Mouse (Mus musculus): ENCODE measurements at regions not wholly inside any gene's neighbourhood (a gene's known extent, or its start where the extent isn't known, plus 50 kb on each side); places are given as distances from the start of the nearest gene placed in this dataset.

DNA sequence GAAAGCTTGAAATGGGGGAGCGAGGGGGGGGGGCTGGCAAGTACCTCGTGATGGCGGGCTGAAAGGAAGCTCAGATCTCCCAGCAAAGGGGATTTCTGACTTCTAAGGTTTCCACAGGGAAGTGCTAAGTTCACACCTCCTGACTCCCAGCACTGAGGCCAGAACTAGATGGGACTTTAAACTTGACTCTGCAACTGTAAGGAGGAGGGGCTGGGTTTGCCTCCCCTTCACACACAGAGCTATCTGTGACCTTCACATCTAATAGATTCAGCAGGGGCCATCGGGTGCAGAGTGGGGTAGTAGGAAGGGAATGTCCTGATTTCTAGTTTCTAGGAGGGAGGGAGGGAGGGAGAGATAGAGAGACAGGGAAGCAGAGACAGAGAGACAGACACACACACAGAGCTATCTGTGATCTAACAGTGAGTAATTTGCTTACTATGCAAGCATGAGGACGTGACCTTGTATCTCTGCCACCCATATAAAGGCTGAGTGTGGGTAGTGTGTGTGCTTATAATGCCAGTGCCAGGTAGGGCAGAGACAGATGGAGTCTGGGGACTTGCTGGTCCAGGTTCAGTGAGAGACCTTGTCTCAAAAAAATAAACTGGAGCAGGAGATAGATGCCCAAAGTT lies 125.2 kb upstream of the Shb start:
- H3K27me3 ChIP-seq (ENCODE audit: control insufficient read depth, insufficient read depth, low read depth, low read length): no peaks in the 10 kb centered on the region

DNA sequence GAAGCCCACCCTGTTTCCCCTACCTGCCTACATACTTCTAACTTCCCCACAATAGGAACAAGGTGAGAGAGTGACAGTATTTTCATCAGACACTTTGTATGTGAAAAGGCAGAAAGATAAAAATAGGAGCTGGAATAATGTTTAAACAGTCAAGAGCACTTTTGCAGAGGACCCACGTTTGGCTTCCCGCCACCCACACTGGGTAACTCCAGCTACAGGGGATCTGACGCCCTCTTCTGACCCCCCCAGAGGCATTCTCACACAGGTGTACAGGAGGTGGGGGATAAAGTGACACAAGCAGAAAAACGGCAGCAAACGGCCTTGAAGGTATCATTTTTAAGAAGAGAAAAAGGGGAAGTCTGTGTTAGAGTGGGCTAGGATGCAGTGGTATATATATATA lies 123.5 kb upstream of the Shb start:
- Histone ChIP-seq H3K36me3 (ENCODE audit: control insufficient read depth, insufficient read depth, low read length) (no peaks in the 10 kb centered on the region), H3K27me3 (ENCODE audit: control insufficient read depth, insufficient read depth, low read depth, low read length) (no peaks in the 10 kb centered on the region), H3K4me2 (ENCODE audit: low read depth, low read length) (peak overlapping the region; percentile 21; the same call in 1 of the 2 replicates), H3K4me3 (ENCODE audit: low read length) (no peak overlapping the region), H3K9me3 (ENCODE audit: control insufficient read depth, low read length) (no peaks in the 10 kb centered on the region), H3K27ac (ENCODE audit: low read length) (no peak overlapping the region), H3K4me1 (replicated peaks; ENCODE audit: control insufficient read depth, insufficient read depth, low read length) (peaks cover 10% of the 10 kb centered on the region; the same call in 1 of the 2 replicates), H3K9ac (ENCODE audit: low read length) (no peak overlapping the region)
- 34% methylated on average over 5 of the region's 5 CpGs for WGBS
- ATAC-seq (ENCODE audit: low read depth): peak; percentile 55; the same call in 1 of the 2 replicates

More for the DNA sequence above, 125.2 kb upstream of the Shb start:
- no peak for ATAC-seq (ENCODE audit: low read depth)
- no peak overlapping the region for H3K4me2 ChIP-seq (ENCODE audit: low read depth, low read length)
- no peak overlapping the region for H3K4me3 ChIP-seq (ENCODE audit: low read length)
- no peaks in the 10 kb centered on the region for H3K9me3 ChIP-seq (ENCODE audit: control insufficient read depth, low read length)
- no peaks in the 10 kb centered on the region for H3K36me3 ChIP-seq (ENCODE audit: control insufficient read depth, insufficient read depth, low read length)
- WGBS: 23% methylated on average over 5 of the region's 5 CpGs
- H3K27ac ChIP-seq (ENCODE audit: low read length): no peak overlapping the region
- no peak overlapping the region for H3K9ac ChIP-seq (ENCODE audit: low read length)
- peaks cover 10% of the 10 kb centered on the region; the same call in 1 of the 2 replicates for H3K4me1 ChIP-seq (replicated peaks; ENCODE audit: control insufficient read depth, insufficient read depth, low read length)

DNA sequence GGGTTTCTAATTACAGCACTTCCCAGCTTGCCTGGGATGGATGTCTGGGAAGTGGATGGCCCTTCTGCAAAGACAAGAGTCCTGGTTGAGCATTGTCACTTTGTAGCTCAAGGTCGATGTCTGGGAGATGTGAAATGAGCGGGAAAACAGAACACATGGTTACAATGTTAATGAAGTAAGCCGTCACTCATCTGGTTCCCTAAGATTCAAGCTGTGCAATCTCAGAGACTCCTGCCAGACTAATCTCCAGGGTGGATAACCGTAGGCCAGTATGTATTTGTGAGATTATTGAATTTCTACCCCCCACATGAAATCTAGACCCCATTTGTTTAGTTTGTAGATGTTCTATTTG lies 122.5 kb upstream of the Shb start:
- Histone ChIP-seq H3K4me2 (ENCODE audit: low read depth, low read length) (peak overlapping the region; percentile 40), H3K9me3 (ENCODE audit: control insufficient read depth, low read length) (no peaks in the 10 kb centered on the region), H3K4me1 (replicated peaks; ENCODE audit: control insufficient read depth, insufficient read depth, low read length) (peaks cover 10% of the 10 kb centered on the region; the same call in 1 of the 2 replicates), H3K27ac (ENCODE audit: low read length) (peak overlapping the region; percentile 36; the same call in 1 of the 2 replicates), H3K27me3 (ENCODE audit: control insufficient read depth, insufficient read depth, low read depth, low read length) (no peaks in the 10 kb centered on the region), H3K4me3 (ENCODE audit: low read length) (no peak overlapping the region), H3K36me3 (ENCODE audit: control insufficient read depth, insufficient read depth, low read length) (no peaks in the 10 kb centered on the region), H3K9ac (ENCODE audit: low read length) (no peak overlapping the region)
- 0 out of 2 replicates have a peak, but pooled peaks have one; percentile 2 for ATAC-seq (ENCODE audit: low read depth)
- WGBS: 19% methylated on average over 4 of the region's 4 CpGs

GRCm38 (mm10) chr4:45654019-45654803 lies 121.9 kb upstream of the Shb start:
- H3K4me2 ChIP-seq (ENCODE audit: low read depth, low read length): peak overlapping the region; percentile 40
- H3K27ac ChIP-seq (ENCODE audit: low read length): peak overlapping the region; percentile 36; the same call in 1 of the 2 replicates
- H3K9ac ChIP-seq (ENCODE audit: low read length): no peak overlapping the region
- no peak overlapping the region for H3K4me3 ChIP-seq (ENCODE audit: low read length)
- H3K36me3 ChIP-seq (ENCODE audit: control insufficient read depth, insufficient read depth, low read length): no peaks in the 10 kb centered on the region
- WGBS: 9% methylated on average over 14 of the region's 14 CpGs
- peaks cover 10% of the 10 kb centered on the region; the same call in 1 of the 2 replicates for H3K4me1 ChIP-seq (replicated peaks; ENCODE audit: control insufficient read depth, insufficient read depth, low read length)
- ATAC-seq (ENCODE audit: low read depth): peak; percentile 65
- H3K9me3 ChIP-seq (ENCODE audit: control insufficient read depth, low read length): no peaks in the 10 kb centered on the region
- no peaks in the 10 kb centered on the region for H3K27me3 ChIP-seq (ENCODE audit: control insufficient read depth, insufficient read depth, low read depth, low read length)

GRCm38 (mm10) chr4:45648884-45649577 lies 116.8 kb upstream of the Shb start:
- 86% methylated on average over 9 of the region's 9 CpGs for WGBS
- Histone ChIP-seq H3K36me3 (ENCODE audit: control insufficient read depth, insufficient read depth, low read length) (no peaks in the 10 kb centered on the region), H3K27me3 (ENCODE audit: control insufficient read depth, insufficient read depth, low read depth, low read length) (no peaks in the 10 kb centered on the region), H3K4me1 (replicated peaks; ENCODE audit: control insufficient read depth, insufficient read depth, low read length) (peaks cover 5% of the 10 kb centered on the region; the same call in 1 of the 2 replicates), H3K9me3 (ENCODE audit: control insufficient read depth, low read length) (no peaks in the 10 kb centered on the region), H3K27ac (ENCODE audit: low read length) (no peak overlapping the region), H3K4me3 (ENCODE audit: low read length) (no peak overlapping the region), H3K4me2 (ENCODE audit: low read depth, low read length) (no peak overlapping the region), H3K9ac (ENCODE audit: low read length) (no peak overlapping the region)
- ATAC-seq (ENCODE audit: low read depth): no peak

- peaks cover 5% of the 10 kb centered on the region; the same call in 1 of the 2 replicates for H3K4me1 ChIP-seq (replicated peaks; ENCODE audit: control insufficient read depth, insufficient read depth, low read length)
- H3K27me3 ChIP-seq (ENCODE audit: control insufficient read depth, insufficient read depth, low read depth, low read length): no peaks in the 10 kb centered on the region
- 51% methylated on average over 3 of the region's 3 CpGs for WGBS
- ATAC-seq (ENCODE audit: low read depth): no peak
- H3K27ac ChIP-seq (ENCODE audit: low read length): no peak overlapping the region
- H3K36me3 ChIP-seq (ENCODE audit: control insufficient read depth, insufficient read depth, low read length): no peaks in the 10 kb centered on the region
- H3K9me3 ChIP-seq (ENCODE audit: control insufficient read depth, low read length): no peaks in the 10 kb centered on the region
- H3K9ac ChIP-seq (ENCODE audit: low read length): no peak overlapping the region
- H3K4me2 ChIP-seq (ENCODE audit: low read depth, low read length): no peak overlapping the region
- no peak overlapping the region for H3K4me3 ChIP-seq (ENCODE audit: low read length)
These were observed 115.2 kb upstream of the Shb start for GRCm38 (mm10) chr4:45647514-45647913.

- ATAC-seq (ENCODE audit: low read depth): peak; percentile 62; the same call in 1 of the 2 replicates
- no peak overlapping the region for H3K4me2 ChIP-seq (ENCODE audit: low read depth, low read length)
- H3K9ac ChIP-seq (ENCODE audit: low read length): no peak overlapping the region
- no peaks in the 10 kb centered on the region for H3K36me3 ChIP-seq (ENCODE audit: control insufficient read depth, insufficient read depth, low read length)
- H3K4me3 ChIP-seq (ENCODE audit: low read length): no peak overlapping the region
- H3K9me3 ChIP-seq (ENCODE audit: control insufficient read depth, low read length): no peaks in the 10 kb centered on the region
- WGBS: 51% methylated on average over 10 of the region's 10 CpGs
- H3K4me1 ChIP-seq (replicated peaks; ENCODE audit: control insufficient read depth, insufficient read depth, low read length): peaks cover 9% of the 10 kb centered on the region; the same call in 1 of the 2 replicates
- no peaks in the 10 kb centered on the region for H3K27me3 ChIP-seq (ENCODE audit: control insufficient read depth, insufficient read depth, low read depth, low read length)
- H3K27ac ChIP-seq (ENCODE audit: low read length): no peak overlapping the region; the same call in none of the 2 replicates
These were observed 110.3 kb upstream of the Shb start for GRCm38 (mm10) chr4:45642604-45643003.

GRCm38 (mm10) chr4:45641272-45641671 lies 109.0 kb upstream of the Shb start:
- H3K4me2 ChIP-seq (ENCODE audit: low read depth, low read length): no peak overlapping the region
- no peak for ATAC-seq (ENCODE audit: low read depth)
- no peak overlapping the region for H3K27ac ChIP-seq (ENCODE audit: low read length)
- H3K36me3 ChIP-seq (ENCODE audit: control insufficient read depth, insufficient read depth, low read length): no peaks in the 10 kb centered on the region
- WGBS: 58% methylated on average over 5 of the region's 5 CpGs
- H3K4me1 ChIP-seq (replicated peaks; ENCODE audit: control insufficient read depth, insufficient read depth, low read length): peaks cover 4% of the 10 kb centered on the region; the same call in 1 of the 2 replicates
- H3K9me3 ChIP-seq (ENCODE audit: control insufficient read depth, low read length): no peaks in the 10 kb centered on the region
- H3K9ac ChIP-seq (ENCODE audit: low read length): no peak overlapping the region
- no peaks in the 10 kb centered on the region for H3K27me3 ChIP-seq (ENCODE audit: control insufficient read depth, insufficient read depth, low read depth, low read length)
- no peak overlapping the region for H3K4me3 ChIP-seq (ENCODE audit: low read length)

DNA sequence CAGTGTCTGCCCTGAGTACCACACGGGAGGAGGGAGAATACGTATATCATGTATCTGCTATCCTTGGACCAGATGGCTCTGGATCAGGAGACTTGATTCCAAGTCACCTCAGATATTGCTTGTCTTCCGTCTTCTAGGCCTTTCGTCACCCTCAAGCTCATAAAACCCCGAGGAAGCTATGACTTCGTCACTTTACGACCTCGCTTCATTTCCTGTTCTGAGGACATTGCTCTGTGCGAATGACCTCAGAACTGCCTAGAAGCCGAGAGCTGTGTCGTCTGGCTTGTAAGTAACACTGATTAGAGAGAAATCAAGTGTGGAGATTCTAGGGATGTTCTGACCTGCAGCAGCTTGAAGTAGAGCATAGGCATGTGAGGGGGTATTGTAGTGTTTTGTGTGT lies 108.4 kb upstream of the Shb start:
- ATAC-seq (ENCODE audit: low read depth): no peak
- no peaks in the 10 kb centered on the region for H3K9me3 ChIP-seq (ENCODE audit: control insufficient read depth, low read length)
- no peak overlapping the region for H3K9ac ChIP-seq (ENCODE audit: low read length)
- no peak overlapping the region for H3K27ac ChIP-seq (ENCODE audit: low read length)
- peaks cover 4% of the 10 kb centered on the region; the same call in 1 of the 2 replicates for H3K4me1 ChIP-seq (replicated peaks; ENCODE audit: control insufficient read depth, insufficient read depth, low read length)
- H3K27me3 ChIP-seq (ENCODE audit: control insufficient read depth, insufficient read depth, low read depth, low read length): no peaks in the 10 kb centered on the region
- no peaks in the 10 kb centered on the region for H3K36me3 ChIP-seq (ENCODE audit: control insufficient read depth, insufficient read depth, low read length)
- WGBS: 53% methylated on average over 11 of the region's 11 CpGs
- H3K4me2 ChIP-seq (ENCODE audit: low read depth, low read length): no peak overlapping the region
- H3K4me3 ChIP-seq (ENCODE audit: low read length): no peak overlapping the region

Data from lung, embryonic 16.5 days (tissue).